Mouse (Mus musculus) kidney, postnatal 0 days (tissue): Measurements from ENCODE around the gene Gm20388. TPM values are rescaled to one million over a fixed set of nuclear protein-coding genes. Genes with fewer than 3 reads are reported as not detected.

Source experiments
- ATAC-seq: fragments of 200-750 bp; cut with Nextera tagmentation; replicated peaks from 2 replicates; pipeline ENCODE4 v1.8.0; 2017; ENCODE audit warnings: low read depth, moderate number of reproducible peaks, moderate TSS enrichment, moderate library complexity; ENCODE audit not compliant: low FRiP score
- DNase-seq: peaks from one replicate; pipeline ENCODE4 v3.0.0-alpha.2; 2016; ENCODE audit warnings: low spot score
- H3K27ac ChIP-seq: fragments of 300-500 bp; sonication (generic); 2 replicates; pipeline ENCODE4 v1.5.1; 2014; ENCODE audit warnings: mild to moderate bottlenecking
- H3K27me3 ChIP-seq: fragments of 300-500 bp; sonication (generic); 2 replicates; pipeline ENCODE4 v1.6.1; 2014; ENCODE audit warnings: low read length, mixed read lengths; ENCODE audit not compliant: insufficient read depth
- H3K36me3 ChIP-seq: fragments of 300-500 bp; sonication (generic); 2 replicates; pipeline ENCODE4 v1.6.1; 2014; ENCODE audit warnings: low read length, mixed read lengths; ENCODE audit not compliant: insufficient read depth
- H3K4me1 ChIP-seq: fragments of 300-500 bp; sonication (generic); replicated peaks from 2 replicates; pipeline ENCODE4 v1.6.1; 2014; ENCODE audit warnings: antibody characterized with exemption, low read length, mixed read lengths; ENCODE audit not compliant: insufficient read depth
- H3K4me2 ChIP-seq: fragments of 300-500 bp; sonication (generic); 2 replicates; pipeline ENCODE4 v1.6.1; 2014; ENCODE audit warnings: mild to moderate bottlenecking, low read length, moderate library complexity, mixed read lengths
- H3K4me3 ChIP-seq: fragments of 300-500 bp; sonication (generic); replicated peaks from 2 replicates; pipeline ENCODE4 v1.5.1; 2014; ENCODE audit warnings: low read depth, low read length
- H3K9ac ChIP-seq: fragments of 300-500 bp; sonication (generic); 2 replicates; pipeline ENCODE4 v1.6.1; 2014; ENCODE audit warnings: low read depth, low read length
- H3K9me3 ChIP-seq: fragments of 300-500 bp; sonication (generic); replicated peaks from 2 replicates; pipeline ENCODE4 v1.6.1; 2016; ENCODE audit warnings: low read length, inconsistent platforms, mixed read lengths
- CTCF ChIP-seq: IDR thresholded peaks from 2 replicates; pipeline ENCODE4 v1.5.1; 2016; ENCODE audit warnings: antibody characterized with exemption, low read depth, mild to moderate bottlenecking, moderate library complexity
- WGBS: fragments of 180-500 bp; shearing (Covaris S2); extraction: QIAGEN DNeasy Blood & Tissue Kit; methylation state at CpG from one replicate; pipeline ENCODE4 v1.1.7; 2014; 5-methylcytosine and 5-hydroxymethylcytosine counted together
- polyA plus RNA-seq: library from polyadenylated mRNA; unstranded; fragments of >200 nt; fragmentation: Nextera tagmentation; extraction: Ambion mirVana; gene quantifications from 2 replicates; pipeline ENCODE4 v1.2.1, GENCODE M21; 2015

The Gm20388 gene
- polyA plus RNA-seq, 1 experiment from 2014 or later: not detected

DNA sequence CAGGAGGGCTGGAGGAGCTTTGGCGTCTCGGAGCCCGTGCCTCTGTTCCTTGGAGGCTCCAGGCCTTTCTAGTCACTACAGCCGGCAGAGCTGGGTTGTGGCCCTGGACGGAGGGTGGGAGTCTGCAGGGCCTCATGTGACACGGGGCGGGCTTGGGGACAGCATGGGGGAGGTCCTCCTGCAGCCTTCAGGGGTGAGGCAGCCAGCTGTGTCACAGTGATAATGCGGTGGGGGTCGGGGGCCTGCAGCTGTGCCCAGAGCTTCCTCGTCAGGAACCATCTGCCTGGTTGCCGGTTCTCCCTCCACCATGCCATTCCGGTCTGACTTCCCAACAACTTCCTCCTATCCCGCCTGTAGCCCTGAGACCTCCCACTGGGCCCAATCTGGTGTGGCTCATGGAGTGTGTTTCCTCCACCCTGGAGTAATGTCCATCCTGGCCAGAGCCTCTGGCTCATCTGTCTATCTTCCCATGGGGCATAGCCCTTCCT, 2788.4 kb downstream of the Gm20388 start, which contains the start of gene Cbfa2t3:
Gene Cbfa2t3 (minus strand): TSS at position 105 of the 488 bp plus-strand sequence.
- Histone ChIP-seq H3K36me3 (no peaks in the 10 kb centered on the region), H3K4me2 (peak within 1 kb of the TSS; percentile 27), H3K9me3 (no peaks in the 10 kb centered on the region), H3K27ac (no peak within 1 kb of the TSS; the same call in 1 of the 2 replicates), H3K4me3 (no peak within 1 kb of the TSS), H3K9ac (no peak within 1 kb of the TSS), H3K4me1 (no peaks in the 10 kb centered on the region), H3K27me3 (no peaks in the 10 kb centered on the region)
- TF ChIP-seq CTCF: no peak
- ATAC-seq (0 out of 2 replicates have a peak, but pooled peaks have one; percentile 57), DNase-seq (peak; percentile 40)
- 34% methylated on average over 13 of the region's 13 CpGs for WGBS

DNA sequence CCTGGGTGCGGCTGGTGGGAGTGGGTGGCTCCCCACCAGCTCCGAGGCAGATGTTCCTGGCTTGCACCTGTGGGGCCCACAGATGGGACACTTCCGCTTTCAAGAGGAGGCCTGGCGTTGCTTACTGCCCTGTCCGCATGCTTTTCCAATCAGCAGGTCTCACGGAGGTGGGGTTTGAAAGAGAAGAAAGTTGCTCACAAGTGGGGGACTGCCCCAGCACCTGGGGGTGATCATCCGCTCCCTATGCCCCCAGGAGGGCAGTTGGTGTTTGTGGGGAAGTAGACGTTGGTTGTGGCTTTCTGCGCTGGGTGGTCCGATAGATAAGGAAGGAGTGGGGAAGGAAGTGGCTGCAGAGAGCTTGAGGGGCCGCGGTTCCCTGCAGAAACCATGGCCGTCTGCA, 2790.0 kb downstream of the Gm20388 start:
- H3K36me3 ChIP-seq: no peaks in the 10 kb centered on the region
- no peaks in the 10 kb centered on the region for H3K9me3 ChIP-seq
- no peak overlapping the region for H3K4me2 ChIP-seq
- no peak overlapping the region for H3K27ac ChIP-seq
- H3K4me3 ChIP-seq: no peak overlapping the region
- no peak overlapping the region for H3K9ac ChIP-seq
- no peak for ATAC-seq
- no peak for DNase-seq
- 70% methylated on average over 13 of the region's 13 CpGs for WGBS
- H3K4me1 ChIP-seq: no peaks in the 10 kb centered on the region
- H3K27me3 ChIP-seq: no peaks in the 10 kb centered on the region
- no peak for TF ChIP-seq CTCF

DNA sequence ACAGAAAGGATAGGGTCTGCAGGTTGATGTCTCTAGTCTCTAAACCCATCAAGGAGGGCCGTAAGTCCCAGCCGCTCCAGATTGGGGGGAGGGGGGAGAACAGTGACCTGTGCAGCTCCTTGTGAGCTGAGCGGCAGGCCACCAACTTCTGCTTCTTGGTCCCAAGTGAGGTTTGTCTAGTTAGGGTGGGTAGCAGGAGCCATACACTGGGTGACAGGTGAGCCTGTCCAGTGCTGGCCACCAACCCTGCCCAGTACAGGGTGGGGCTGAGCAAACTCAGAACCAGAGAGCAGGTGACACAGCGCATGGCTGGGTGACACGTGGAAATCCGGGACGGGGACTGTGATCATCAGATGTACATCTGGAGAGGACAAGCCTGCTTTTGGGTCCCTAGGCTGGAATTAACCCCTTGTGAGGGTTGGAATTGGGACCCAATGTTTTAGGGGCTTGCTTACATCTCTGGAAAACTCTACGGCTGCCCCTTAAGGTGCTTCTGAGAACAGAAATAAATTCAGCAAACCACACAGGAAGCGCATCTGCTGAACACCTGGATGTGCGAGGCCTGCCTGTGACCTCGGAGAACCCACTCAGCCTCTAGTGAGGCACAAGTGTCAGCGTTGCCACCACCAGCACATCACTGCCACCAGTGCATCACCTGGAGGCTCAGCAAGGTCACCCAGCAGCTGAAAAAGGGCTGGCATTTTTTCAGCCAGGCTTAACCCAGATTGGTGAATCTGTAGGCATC, 2791.0 kb downstream of the Gm20388 start:
- Histone ChIP-seq H3K4me2 (no peak overlapping the region), H3K27me3 (no peaks in the 10 kb centered on the region), H3K9ac (no peak overlapping the region), H3K36me3 (no peaks in the 10 kb centered on the region), H3K27ac (no peak overlapping the region), H3K4me3 (no peak overlapping the region), H3K4me1 (no peaks in the 10 kb centered on the region), H3K9me3 (no peaks in the 10 kb centered on the region)
- 84% methylated on average over 12 of the region's 12 CpGs for WGBS
- no peak for ATAC-seq
- TF ChIP-seq CTCF: no peak
- DNase-seq: no peak

DNA sequence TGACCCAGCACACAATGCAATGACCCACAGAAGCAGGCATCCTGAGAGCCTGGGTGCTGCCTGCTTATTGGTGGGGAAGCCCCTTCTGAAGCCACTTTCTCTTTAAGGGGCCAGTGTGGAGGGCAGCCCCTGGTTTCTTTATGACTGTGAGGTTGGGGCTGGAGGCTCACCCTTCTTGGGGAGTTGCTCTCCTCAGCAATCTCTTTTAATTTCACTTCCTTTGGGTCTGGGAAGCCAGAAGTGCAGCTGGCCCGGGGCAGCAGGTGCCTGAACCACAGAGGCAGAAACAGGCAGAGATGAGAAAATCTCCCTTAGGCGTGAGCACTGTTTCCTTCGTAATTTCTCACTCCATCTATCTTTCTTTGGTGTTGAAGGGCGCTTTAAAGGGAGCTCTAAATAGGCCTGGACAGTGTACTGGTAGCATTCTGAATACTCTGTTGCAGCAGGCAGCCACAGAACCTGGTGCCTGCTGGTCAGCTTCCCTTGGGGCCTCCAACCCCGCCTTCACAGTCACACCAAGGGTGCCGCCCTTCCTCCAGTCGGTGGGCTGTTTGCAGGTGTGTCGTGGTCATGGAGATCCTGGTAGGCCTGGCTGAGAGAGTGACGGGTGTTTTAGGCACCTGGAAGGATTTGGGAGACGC, 2791.8 kb downstream of the Gm20388 start:
- no peak for ATAC-seq
- 49% methylated on average over 10 of the region's 10 CpGs for WGBS
- Histone ChIP-seq H3K9me3 (no peaks in the 10 kb centered on the region), H3K9ac (no peak overlapping the region), H3K27ac (no peak overlapping the region), H3K4me2 (no peak overlapping the region), H3K36me3 (no peaks in the 10 kb centered on the region), H3K4me3 (no peak overlapping the region), H3K4me1 (no peaks in the 10 kb centered on the region), H3K27me3 (no peaks in the 10 kb centered on the region)
- DNase-seq: no peak
- TF ChIP-seq CTCF: no peak

DNA sequence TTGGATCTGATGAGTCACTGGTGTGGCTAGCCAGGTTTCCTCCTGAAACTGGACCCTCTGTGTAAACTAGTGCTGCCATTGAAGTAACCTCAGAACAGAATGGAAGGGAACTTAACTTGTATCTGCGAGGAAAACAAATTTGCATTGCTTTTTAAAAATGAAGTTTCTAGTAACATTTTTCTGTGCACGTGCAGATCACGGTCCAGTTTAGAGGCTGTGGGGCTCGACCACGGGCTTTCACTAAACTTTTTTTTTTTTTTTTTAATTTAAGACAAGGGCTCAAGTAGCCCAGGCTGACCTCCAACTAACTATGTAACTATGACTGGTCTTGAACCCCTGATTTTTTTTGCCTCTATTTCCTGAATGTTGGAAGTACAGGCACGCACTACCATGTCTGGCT, 2792.3 kb downstream of the Gm20388 start:
- no peak overlapping the region for H3K27ac ChIP-seq
- no peak for TF ChIP-seq CTCF
- no peak overlapping the region for H3K9ac ChIP-seq
- no peaks in the 10 kb centered on the region for H3K4me1 ChIP-seq
- no peaks in the 10 kb centered on the region for H3K27me3 ChIP-seq
- ATAC-seq (no peak), DNase-seq (no peak)
- no peaks in the 10 kb centered on the region for H3K36me3 ChIP-seq
- no peak overlapping the region for H3K4me2 ChIP-seq
- H3K9me3 ChIP-seq: no peaks in the 10 kb centered on the region
- H3K4me3 ChIP-seq: no peak overlapping the region
- WGBS: 84% methylated on average over 6 of the region's 6 CpGs

DNA sequence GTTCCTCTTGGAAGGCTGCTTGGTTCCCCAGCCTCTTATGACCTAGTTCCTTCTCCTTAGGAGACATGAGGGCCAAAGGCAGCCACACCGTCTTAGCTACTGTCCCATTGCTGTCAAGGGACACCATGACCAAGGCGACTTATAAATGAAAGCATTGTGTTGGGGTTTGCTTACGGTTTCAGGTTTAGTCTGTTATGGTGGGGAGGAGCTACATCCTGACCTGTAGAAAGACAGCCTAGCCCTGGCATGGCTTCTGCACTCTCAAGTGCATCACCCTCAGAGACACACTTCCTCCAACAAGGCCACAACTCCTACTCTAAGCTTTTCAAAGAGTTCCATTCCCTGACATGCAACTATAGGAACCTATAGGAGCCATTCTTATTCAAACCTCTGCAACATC, 2794.0 kb downstream of the Gm20388 start:
- ATAC-seq: no peak
- Histone ChIP-seq H3K9ac (no peak overlapping the region), H3K4me3 (no peak overlapping the region), H3K9me3 (no peaks in the 10 kb centered on the region), H3K4me2 (no peak overlapping the region), H3K4me1 (no peaks in the 10 kb centered on the region), H3K27me3 (no peaks in the 10 kb centered on the region), H3K27ac (no peak overlapping the region), H3K36me3 (no peaks in the 10 kb centered on the region)
- no peak for TF ChIP-seq CTCF
- DNase-seq: no peak
- 87% methylated on average over 3 of the region's 3 CpGs for WGBS
